Mouse (Mus musculus) embryonic fibroblast, embryonic 13.5 days (primary cell): ENCODE results near the gene Btnl9. TPM values are rescaled to one million over a fixed set of nuclear protein-coding genes. Genes with fewer than 3 reads are reported as not detected.

Experiments used
- H3K27ac ChIP-seq: 2 replicates; pipeline ENCODE4 v1.5.1; 2012; ENCODE audit warnings: low read length, control low read depth, inconsistent platforms; ENCODE audit not compliant: insufficient read depth
- H3K4me1 ChIP-seq: 2 replicates; pipeline ENCODE4 v1.6.1; 2011; ENCODE audit warnings: low read length; ENCODE audit not compliant: control insufficient read depth, insufficient read depth
- H3K4me3 ChIP-seq: 2 replicates; pipeline ENCODE4 v1.5.1; 2011; ENCODE audit warnings: mild to moderate bottlenecking, control low read depth, low read length; ENCODE audit not compliant: insufficient read depth
- CTCF ChIP-seq: IDR thresholded peaks from 2 replicates; pipeline ENCODE4 v1.5.1; 2011; ENCODE audit warnings: mild to moderate bottlenecking, control low read depth, low read length, moderate library complexity, borderline replicate concordance; ENCODE audit not compliant: insufficient read depth
- POLR2A ChIP-seq: IDR thresholded peaks from 2 replicates; pipeline ENCODE4 v1.6.1; 2011; ENCODE audit warnings: low read depth, mild to moderate bottlenecking, control low read depth, low read length, moderate library complexity
- polyA plus RNA-seq: library from polyadenylated mRNA; stranded (reverse); fragments of >200 nt; gene quantifications from 2 replicates; pipeline ENCODE4 v1.2.4, GENCODE M21; 2011; ENCODE audit warnings: low read depth; ENCODE audit not compliant: missing spikeins, insufficient read length

Btnl9 gene
- not detected in 2 replicates for polyA plus RNA-seq

DNA sequence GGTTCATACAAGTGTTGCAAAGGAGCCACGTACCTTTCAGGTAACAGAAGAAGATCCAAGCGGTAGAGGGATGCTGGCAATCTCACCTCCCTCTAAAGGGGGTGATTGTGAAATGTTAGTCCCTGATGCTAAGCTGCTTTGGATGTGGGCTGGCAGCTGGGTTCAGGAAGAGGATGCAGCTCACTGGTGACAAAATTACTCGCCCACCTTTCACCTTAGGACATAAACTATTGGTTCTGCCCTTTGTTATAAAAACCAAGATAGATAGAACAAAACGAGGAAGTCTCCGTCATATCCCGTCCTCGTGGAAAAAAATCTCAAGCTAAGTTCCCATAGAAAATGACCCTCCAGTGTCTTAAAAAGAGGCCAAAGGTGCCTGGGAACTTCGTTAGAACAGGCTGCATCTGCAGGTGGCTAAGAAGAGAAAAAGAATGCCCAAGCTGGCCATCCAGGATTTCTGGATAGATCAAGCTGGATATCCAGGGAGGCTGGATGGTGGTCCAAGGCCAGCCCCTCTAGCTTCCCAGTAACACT, at the start of gene Btnl9:
Gene Btnl9, minus strand, starts transcription at position 205 of the 534 bp plus-strand sequence.
- TF ChIP-seq CTCF: no peak
- TF ChIP-seq POLR2A: no peak
- Histone ChIP-seq H3K4me3 (no peak within 1 kb of the TSS), H3K4me1 (peaks cover 3% of the 10 kb centered on the region; the same call in 1 of the 2 replicates)

DNA sequence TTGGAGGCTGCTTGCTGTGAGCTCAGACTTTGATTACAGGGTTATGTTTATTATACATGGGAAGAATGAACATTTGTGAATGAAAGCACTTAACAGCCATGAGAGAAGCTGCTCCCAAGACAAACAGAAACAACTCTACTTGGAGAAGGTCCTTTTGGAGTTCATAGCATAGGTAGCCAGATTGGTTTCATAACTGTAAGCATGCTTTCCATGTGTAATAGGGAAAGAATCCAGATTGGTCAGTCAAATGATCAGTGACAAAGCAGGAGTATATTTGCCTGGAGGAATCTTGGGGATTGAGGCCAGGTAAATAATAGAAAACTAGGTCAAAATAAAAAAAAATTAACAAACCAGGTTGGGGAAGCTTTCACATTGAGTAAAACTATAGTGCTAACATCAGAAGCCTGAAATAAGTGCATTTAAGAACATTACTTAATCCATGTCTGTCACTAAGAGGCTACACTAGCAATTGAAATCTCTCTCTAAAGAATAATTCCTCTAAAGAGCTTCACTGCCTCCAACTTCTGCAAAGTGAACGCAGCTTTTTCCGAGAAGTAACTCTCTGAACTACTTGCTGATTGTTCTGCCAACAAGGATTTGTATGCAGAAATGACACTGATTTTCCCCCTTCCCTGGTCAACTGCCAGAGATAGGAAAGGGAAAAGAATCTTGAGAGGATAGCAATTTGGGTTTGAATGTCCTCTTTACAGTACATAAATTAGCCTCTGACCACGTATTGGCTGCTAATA, 48.7 kb upstream of the Btnl9 start:
- H3K4me3 ChIP-seq: no peak overlapping the region
- peaks cover 10% of the 10 kb centered on the region for H3K4me1 ChIP-seq
- TF ChIP-seq POLR2A (no peak), CTCF (no peak)
- H3K27ac ChIP-seq: no peak overlapping the region

More for the DNA sequence above, at the start of gene Btnl9:
- H3K27ac ChIP-seq: no peak within 1 kb of the TSS

GRCm38 (mm10) chr11:49232781-49233180, 45.8 kb upstream of the Btnl9 start:
- Histone ChIP-seq H3K27ac (peak overlapping the region; percentile 86), H3K4me3 (no peak overlapping the region), H3K4me1 (peaks cover 10% of the 10 kb centered on the region)
- TF ChIP-seq POLR2A (no peak), CTCF (no peak)

GRCm38 (mm10) chr11:49224455-49224854, 37.5 kb upstream of the Btnl9 start:
- Histone ChIP-seq H3K4me3 (no peak overlapping the region), H3K4me1 (no peaks in the 10 kb centered on the region), H3K27ac (no peak overlapping the region)
- TF ChIP-seq CTCF (no peak), POLR2A (no peak)

GRCm38 (mm10) chr11:49219271-49219670, 32.3 kb upstream of the Btnl9 start:
- H3K27ac ChIP-seq: no peak overlapping the region

DNA sequence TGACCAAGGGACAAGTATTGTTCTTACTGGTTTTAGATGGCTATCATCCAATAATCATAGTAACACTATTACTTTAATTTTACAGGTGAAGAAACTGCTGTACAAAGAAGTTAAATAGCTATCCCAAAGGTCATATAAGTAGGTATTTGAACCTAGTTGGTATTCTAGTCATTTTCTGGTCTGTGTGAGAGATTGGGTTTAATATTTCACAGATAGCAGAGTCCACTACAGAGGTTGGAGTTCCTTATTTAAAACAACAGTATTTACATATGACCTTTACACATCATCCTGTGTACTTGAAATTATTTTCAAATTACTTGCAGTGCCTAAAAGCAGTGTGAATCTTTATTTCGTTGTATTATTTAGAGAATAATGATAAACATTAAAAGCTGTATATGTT, 26.5 kb upstream of the Btnl9 start:
- H3K4me1 ChIP-seq: peaks cover 5% of the 10 kb centered on the region; the same call in 1 of the 2 replicates
- no peak overlapping the region for H3K4me3 ChIP-seq
- no peak overlapping the region for H3K27ac ChIP-seq
- no peak for TF ChIP-seq CTCF
- no peak for TF ChIP-seq POLR2A

More at GRCm38 (mm10) chr11:49219271-49219670, 32.3 kb upstream of the Btnl9 start:
- TF ChIP-seq POLR2A (no peak), CTCF (no peak)
- Histone ChIP-seq H3K4me1 (peaks cover 5% of the 10 kb centered on the region; the same call in 1 of the 2 replicates), H3K4me3 (no peak overlapping the region)

DNA sequence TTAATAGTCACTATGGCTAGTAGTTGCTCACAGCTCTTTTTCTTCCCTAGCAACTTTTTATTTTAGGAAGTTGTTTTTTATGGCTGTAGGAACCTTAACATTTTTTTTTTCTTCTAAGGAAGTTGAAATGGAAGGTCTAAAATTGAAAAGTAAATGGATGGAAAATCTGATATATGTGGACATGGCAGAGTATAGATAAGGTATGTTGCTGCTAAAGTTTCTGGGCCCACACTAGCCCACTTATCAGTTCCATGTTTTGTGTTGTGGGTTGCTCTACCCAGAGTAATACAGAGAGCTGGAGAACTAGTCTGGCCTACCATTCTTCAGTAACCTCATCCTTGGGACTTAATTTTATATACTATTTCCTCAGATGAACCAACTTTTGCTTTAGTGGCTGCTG, 25.6 kb upstream of the Btnl9 start:
- Histone ChIP-seq H3K27ac (no peak overlapping the region; the same call in 1 of the 2 replicates), H3K4me1 (peaks cover 5% of the 10 kb centered on the region; the same call in 1 of the 2 replicates), H3K4me3 (no peak overlapping the region)
- no peak for TF ChIP-seq CTCF
- TF ChIP-seq POLR2A: no peak

DNA sequence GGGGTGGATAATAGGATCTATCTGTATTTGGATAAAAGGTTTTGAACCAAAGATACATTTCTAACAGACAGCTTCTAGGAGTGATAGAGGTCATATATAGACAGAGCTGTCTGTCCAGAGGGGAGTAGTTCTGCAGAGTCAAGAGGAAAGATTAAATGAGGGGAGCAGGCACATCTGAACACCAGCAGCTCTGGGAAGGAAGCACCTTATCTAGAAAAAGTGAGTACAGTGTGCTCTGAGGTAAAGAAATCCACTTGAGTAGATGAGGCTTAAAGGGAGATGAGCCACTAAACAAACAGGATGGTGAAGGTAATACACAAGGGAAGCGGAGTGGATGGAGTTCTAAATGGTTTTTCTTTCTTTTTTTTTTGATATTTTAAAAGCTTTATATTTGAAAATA, 20.5 kb upstream of the Btnl9 start:
- H3K4me1 ChIP-seq: peaks cover 4% of the 10 kb centered on the region
- TF ChIP-seq CTCF: no peak
- no peak for TF ChIP-seq POLR2A
- no peak overlapping the region for H3K4me3 ChIP-seq
- H3K27ac ChIP-seq: no peak overlapping the region

- no peak for TF ChIP-seq CTCF
- no peak for TF ChIP-seq POLR2A
- Histone ChIP-seq H3K4me1 (peaks cover 4% of the 10 kb centered on the region), H3K27ac (no peak overlapping the region), H3K4me3 (peak overlapping the region; percentile 40)
Measured at GRCm38 (mm10) chr11:49205080-49205590, 18.2 kb upstream of the Btnl9 start.

DNA sequence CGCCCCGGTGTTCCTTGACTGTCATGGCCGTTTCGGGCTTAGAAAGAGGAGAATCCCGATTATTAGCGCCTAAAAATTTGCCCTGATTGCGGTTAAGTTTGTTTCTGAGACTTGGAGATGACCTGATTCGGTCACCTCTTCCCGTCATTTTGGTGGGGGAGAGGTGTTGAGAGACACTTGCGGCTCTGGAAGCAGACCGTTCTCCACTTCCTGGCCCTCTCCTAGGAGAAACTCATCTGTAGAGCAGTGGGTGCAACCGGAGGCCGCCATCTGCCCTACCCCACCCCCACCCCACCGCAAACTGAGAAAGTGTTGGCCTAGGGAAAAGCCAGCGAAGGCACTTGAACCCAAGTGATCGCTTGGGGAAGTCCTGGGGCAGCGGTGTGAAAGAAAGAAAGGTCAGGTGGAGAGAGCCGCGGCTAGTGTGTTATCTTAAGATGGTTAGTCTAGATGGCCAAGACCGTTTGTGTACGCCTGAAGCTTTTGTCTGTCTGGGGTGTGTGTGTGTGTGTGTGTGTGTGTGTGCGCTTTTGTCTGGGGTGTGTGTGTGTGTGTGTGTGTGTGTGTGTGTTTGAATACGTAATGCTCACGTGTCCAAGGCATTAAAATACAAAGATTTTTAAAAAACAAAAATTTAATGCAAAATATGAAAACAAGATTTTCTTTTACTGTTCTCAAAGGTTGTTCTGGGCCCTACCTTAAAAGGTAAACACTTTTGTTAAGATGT, 17.0 kb upstream of the Btnl9 start:
- peak overlapping the region; percentile 95 for H3K27ac ChIP-seq
- peak overlapping the region; percentile 72 for H3K4me3 ChIP-seq
- peaks cover 4% of the 10 kb centered on the region for H3K4me1 ChIP-seq
- TF ChIP-seq POLR2A (peak; percentile 66), CTCF (no peak)
